Mouse (Mus musculus): ENCODE results near the gene Npnt. TPM values are rescaled to one million over a fixed set of nuclear protein-coding genes. Genes with fewer than 3 reads are reported as not detected.

Gene Npnt
- 17.3 and 17.6 TPM in 2 replicates for polyA plus RNA-seq (2011; ENCODE audit: insufficient read depth, insufficient read length, low read depth, missing spikeins)

- H3K27me3 ChIP-seq (ENCODE audit: control insufficient read depth, insufficient read depth, low read length, poor library complexity, severe bottlenecking), result peaks cover 4% of the 10 kb centered on the region
Observed at GRCm38 (mm10) chr3:132949791-132950528, at the start of gene Npnt. Gene Npnt, minus strand, starts transcription at chr3:132950291.

DNA sequence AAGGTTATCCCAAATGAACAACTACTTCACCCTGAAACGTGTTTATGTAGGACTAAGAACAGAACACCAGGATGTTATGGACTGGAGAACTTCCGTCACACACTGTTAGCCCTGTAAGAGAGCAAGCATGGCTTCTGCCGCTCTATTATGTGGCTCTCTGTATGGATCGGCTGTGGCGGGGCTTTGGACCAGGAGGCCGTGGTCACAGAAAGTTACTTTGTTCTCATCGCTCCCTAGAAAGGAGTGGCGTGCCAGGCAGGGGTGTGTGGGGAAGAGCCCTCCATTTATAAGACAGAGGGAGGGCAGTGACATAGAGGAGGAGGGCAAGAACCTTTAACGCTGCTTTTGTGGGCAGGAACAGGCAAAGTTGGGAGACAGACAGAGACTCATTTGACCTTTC lies 46.2 kb upstream of the Npnt start:
- no peak overlapping the region for H3K4me3 ChIP-seq (ENCODE audit: low read depth, low read length)
- H3K27ac ChIP-seq (ENCODE audit: insufficient read depth, low read length), result no peak overlapping the region
- no peak overlapping the region for H3K9ac ChIP-seq (ENCODE audit: low read depth, poor library complexity, severe bottlenecking)
- H3K4me1 ChIP-seq (ENCODE audit: control insufficient read depth, insufficient read depth, low read length), result no peaks in the 10 kb centered on the region
- TF ChIP-seq POLR2A (IDR thresholded peaks at IDR 0.05; ENCODE audit: insufficient read depth, low read length), result no peak
- TF ChIP-seq CTCF (IDR thresholded peaks at IDR 0.05; ENCODE audit: low read depth, low read length), result no peak
- TF ChIP-seq EP300 (IDR thresholded peaks at IDR 0.05; ENCODE audit: insufficient read depth, low read depth, low read length), result no peak
- no peaks in the 10 kb centered on the region for H3K9me3 ChIP-seq (replicated peaks; ENCODE audit: control insufficient read depth, insufficient read depth, low read length, poor library complexity, severe bottlenecking)
- no peaks in the 10 kb centered on the region for H3K27me3 ChIP-seq (ENCODE audit: control insufficient read depth, insufficient read depth, low read length, poor library complexity, severe bottlenecking)
- H3K36me3 ChIP-seq (ENCODE audit: control insufficient read depth, insufficient read depth, low read length, poor library complexity, severe bottlenecking), result peaks cover 3% of the 10 kb centered on the region; the same call in 1 of the 2 replicates

More at GRCm38 (mm10) chr3:132949791-132950528, at the start of gene Npnt:
- TF ChIP-seq POLR2A (IDR thresholded peaks at IDR 0.05; ENCODE audit: insufficient read depth, low read length), result no peak
- no peak for TF ChIP-seq EP300 (IDR thresholded peaks at IDR 0.05; ENCODE audit: insufficient read depth, low read depth, low read length)
- no peak for TF ChIP-seq CTCF (IDR thresholded peaks at IDR 0.05; ENCODE audit: low read depth, low read length)
- H3K36me3 ChIP-seq (ENCODE audit: control insufficient read depth, insufficient read depth, low read length, poor library complexity, severe bottlenecking), result no peaks in the 10 kb centered on the region
- no peak within 1 kb of the TSS for H3K27ac ChIP-seq (ENCODE audit: insufficient read depth, low read length)
- H3K4me1 ChIP-seq (ENCODE audit: control insufficient read depth, insufficient read depth, low read length), result no peaks in the 10 kb centered on the region
- H3K9me3 ChIP-seq (replicated peaks; ENCODE audit: control insufficient read depth, insufficient read depth, low read length, poor library complexity, severe bottlenecking), result no peaks in the 10 kb centered on the region
- H3K4me3 ChIP-seq (ENCODE audit: low read depth, low read length), result peak within 1 kb of the TSS; percentile 71
- H3K9ac ChIP-seq (ENCODE audit: low read depth, poor library complexity, severe bottlenecking), result peak within 1 kb of the TSS; percentile 67

- no peaks in the 10 kb centered on the region for H3K9me3 ChIP-seq (replicated peaks; ENCODE audit: control insufficient read depth, insufficient read depth, low read length, poor library complexity, severe bottlenecking)
- H3K9ac ChIP-seq (ENCODE audit: low read depth, poor library complexity, severe bottlenecking), result no peak overlapping the region
- TF ChIP-seq EP300 (IDR thresholded peaks at IDR 0.05; ENCODE audit: insufficient read depth, low read depth, low read length) (no peak), POLR2A (IDR thresholded peaks at IDR 0.05; ENCODE audit: insufficient read depth, low read length) (no peak), CTCF (IDR thresholded peaks at IDR 0.05; ENCODE audit: low read depth, low read length) (no peak)
- no peaks in the 10 kb centered on the region for H3K4me1 ChIP-seq (ENCODE audit: control insufficient read depth, insufficient read depth, low read length)
- H3K4me3 ChIP-seq (ENCODE audit: low read depth, low read length), result no peak overlapping the region
- peaks cover 3% of the 10 kb centered on the region; the same call in 1 of the 2 replicates for H3K36me3 ChIP-seq (ENCODE audit: control insufficient read depth, insufficient read depth, low read length, poor library complexity, severe bottlenecking)
- no peaks in the 10 kb centered on the region for H3K27me3 ChIP-seq (ENCODE audit: control insufficient read depth, insufficient read depth, low read length, poor library complexity, severe bottlenecking)
- H3K27ac ChIP-seq (ENCODE audit: insufficient read depth, low read length), result no peak overlapping the region
Observed at GRCm38 (mm10) chr3:132995904-132996267, 45.8 kb upstream of the Npnt start.

GRCm38 (mm10) chr3:132995172-132995903 lies 45.2 kb upstream of the Npnt start:
- no peak overlapping the region for H3K9ac ChIP-seq (ENCODE audit: low read depth, poor library complexity, severe bottlenecking)
- no peaks in the 10 kb centered on the region for H3K4me1 ChIP-seq (ENCODE audit: control insufficient read depth, insufficient read depth, low read length)
- H3K36me3 ChIP-seq (ENCODE audit: control insufficient read depth, insufficient read depth, low read length, poor library complexity, severe bottlenecking), result peaks cover 3% of the 10 kb centered on the region; the same call in 1 of the 2 replicates
- no peak overlapping the region for H3K4me3 ChIP-seq (ENCODE audit: low read depth, low read length)
- H3K27ac ChIP-seq (ENCODE audit: insufficient read depth, low read length), result no peak overlapping the region
- no peaks in the 10 kb centered on the region for H3K9me3 ChIP-seq (replicated peaks; ENCODE audit: control insufficient read depth, insufficient read depth, low read length, poor library complexity, severe bottlenecking)
- TF ChIP-seq POLR2A (IDR thresholded peaks at IDR 0.05; ENCODE audit: insufficient read depth, low read length) (no peak), CTCF (IDR thresholded peaks at IDR 0.05; ENCODE audit: low read depth, low read length) (no peak), EP300 (IDR thresholded peaks at IDR 0.05; ENCODE audit: insufficient read depth, low read depth, low read length) (no peak)
- H3K27me3 ChIP-seq (ENCODE audit: control insufficient read depth, insufficient read depth, low read length, poor library complexity, severe bottlenecking), result no peaks in the 10 kb centered on the region

GRCm38 (mm10) chr3:132986188-132986587 lies 36.1 kb upstream of the Npnt start:
- Histone ChIP-seq H3K36me3 (ENCODE audit: control insufficient read depth, insufficient read depth, low read length, poor library complexity, severe bottlenecking) (no peaks in the 10 kb centered on the region), H3K27ac (ENCODE audit: insufficient read depth, low read length) (no peak overlapping the region), H3K4me1 (ENCODE audit: control insufficient read depth, insufficient read depth, low read length) (no peaks in the 10 kb centered on the region), H3K27me3 (ENCODE audit: control insufficient read depth, insufficient read depth, low read length, poor library complexity, severe bottlenecking) (no peaks in the 10 kb centered on the region), H3K4me3 (ENCODE audit: low read depth, low read length) (no peak overlapping the region), H3K9me3 (replicated peaks; ENCODE audit: control insufficient read depth, insufficient read depth, low read length, poor library complexity, severe bottlenecking) (no peaks in the 10 kb centered on the region), H3K9ac (ENCODE audit: low read depth, poor library complexity, severe bottlenecking) (no peak overlapping the region)
- TF ChIP-seq POLR2A (IDR thresholded peaks at IDR 0.05; ENCODE audit: insufficient read depth, low read length) (no peak), EP300 (IDR thresholded peaks at IDR 0.05; ENCODE audit: insufficient read depth, low read depth, low read length) (no peak), CTCF (IDR thresholded peaks at IDR 0.05; ENCODE audit: low read depth, low read length) (no peak)
